Mouse (Mus musculus) cerebellum, adult 2 months (tissue): ENCODE measurements around the gene Smim15.

Source experiments
- CTCF ChIP-seq: fragments of 200-500 bp; IDR thresholded peaks from 2 replicates; pipeline ENCODE4 v1.5.1; 2011; ENCODE audit warnings: low read depth, mild to moderate bottlenecking, control low read depth, low read length, moderate library complexity, borderline replicate concordance; ENCODE audit not compliant: insufficient read depth
- POLR2A ChIP-seq: fragments of 200-500 bp; IDR thresholded peaks from 2 replicates; pipeline ENCODE4 v1.6.1; 2011; ENCODE audit warnings: low read length, control low read depth, borderline replicate concordance; ENCODE audit not compliant: insufficient read depth

DNA sequence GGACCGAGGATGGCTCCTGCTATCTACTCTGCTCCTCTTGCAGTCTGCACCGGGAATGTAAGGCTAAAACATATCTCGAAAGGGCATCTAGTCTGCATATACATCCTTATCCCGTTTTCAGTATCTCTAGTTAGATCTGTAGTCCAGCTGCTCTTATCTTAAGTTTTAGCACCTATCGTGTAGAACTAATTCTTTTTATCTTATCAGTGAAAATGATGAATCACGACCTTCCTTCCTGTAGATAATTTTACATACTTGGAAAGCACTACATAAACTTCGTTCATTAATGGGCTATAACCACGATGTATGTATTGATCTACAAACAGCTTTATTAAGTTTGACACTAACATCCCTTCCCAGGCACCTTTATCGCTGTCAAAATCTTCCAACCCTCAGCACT is 4.3 kb upstream of the Smim15 start:
- TF ChIP-seq CTCF (no peak), POLR2A (no peak)
